Mouse (Mus musculus): ENCODE data around the gene Acads.
"Not testable (repeated sequence)": the region's sequence is repeated elsewhere in the genome, so short reads cannot be mapped to it uniquely, and the experiment has no call there.

Gene Acads

GRCm38 (mm10) chr5:115125211-115125871 lies 6.2 kb upstream of the Acads start:
- DNase-seq (ENCODE audit: low read depth, low spot score) = peak; percentile 72

- DNase-seq (ENCODE audit: low read depth, low spot score) = no peak
Observed at GRCm38 (mm10) chr5:115124690-115125089, 5.5 kb upstream of the Acads start.

- DNase-seq (ENCODE audit: low read depth, low spot score) = no peak
Observed at GRCm38 (mm10) chr5:115120978-115121377, 1.8 kb upstream of the Acads start.

- no peak for DNase-seq (ENCODE audit: low read depth, low spot score)
Observed at GRCm38 (mm10) chr5:115117467-115117866, 1.7 kb downstream of the Acads start.

GRCm38 (mm10) chr5:115116426-115116825 lies 2.7 kb downstream of the Acads start:
- DNase-seq (ENCODE audit: low read depth, low spot score) = peak; percentile 58

- DNase-seq (ENCODE audit: low read depth, low spot score) = no peak
Observed at GRCm38 (mm10) chr5:115114501-115114900, 4.6 kb downstream of the Acads start.

- no peak for DNase-seq (ENCODE audit: low read depth, low spot score)
Observed at GRCm38 (mm10) chr5:115113244-115113643, 5.9 kb downstream of the Acads start.

GRCm38 (mm10) chr5:115111156-115111555 lies 8.0 kb downstream of the Acads start:
- DNase-seq (ENCODE audit: low read depth, low spot score) = no peak

- DNase-seq (ENCODE audit: low read depth, low spot score) = not testable (repeated sequence)
Observed at GRCm38 (mm10) chr5:115103253-115103652, 15.9 kb downstream of the Acads start.

- DNase-seq (ENCODE audit: low read depth, low spot score) = no peak
Observed at GRCm38 (mm10) chr5:115102231-115102630, 16.9 kb downstream of the Acads start.

GRCm38 (mm10) chr5:115100473-115100872 lies 18.7 kb downstream of the Acads start:
- no peak for DNase-seq (ENCODE audit: low read depth, low spot score)

- DNase-seq (ENCODE audit: low read depth, low spot score) = no peak
Observed at GRCm38 (mm10) chr5:115099991-115100390, 19.2 kb downstream of the Acads start.

- no peak for DNase-seq (ENCODE audit: low read depth, low spot score)
Observed at GRCm38 (mm10) chr5:115099530-115099929, 19.6 kb downstream of the Acads start.

GRCm38 (mm10) chr5:115098195-115098594 lies 21.0 kb downstream of the Acads start, which contains the start of gene Gm10401:
Gm10401 (minus strand) TSS chr5:115098295.
- no peak for DNase-seq (ENCODE audit: low read depth, low spot score)

GRCm38 (mm10) chr5:115091776-115092175 lies 27.4 kb downstream of the Acads start:
- peak; percentile 64 for DNase-seq (ENCODE audit: low read depth, low spot score)

- peak; percentile 49 for DNase-seq (ENCODE audit: low read depth, low spot score)
Observed at GRCm38 (mm10) chr5:115091015-115091414, 28.1 kb downstream of the Acads start.

- no peak for DNase-seq (ENCODE audit: low read depth, low spot score)
Observed at GRCm38 (mm10) chr5:115089592-115090268, 29.4 kb downstream of the Acads start.

GRCm38 (mm10) chr5:115085675-115086074 lies 33.5 kb downstream of the Acads start:
- DNase-seq (ENCODE audit: low read depth, low spot score) = no peak

GRCm38 (mm10) chr5:115083492-115083891 lies 35.7 kb downstream of the Acads start:
- DNase-seq (ENCODE audit: low read depth, low spot score) = no peak

GRCm38 (mm10) chr5:115081636-115082035 lies 37.5 kb downstream of the Acads start:
- no peak for DNase-seq (ENCODE audit: low read depth, low spot score)

- peak; percentile 74 for DNase-seq (ENCODE audit: low read depth, low spot score)
Observed at GRCm38 (mm10) chr5:115076144-115076901, 42.8 kb downstream of the Acads start.

GRCm38 (mm10) chr5:115074749-115075148 lies 44.4 kb downstream of the Acads start:
- DNase-seq (ENCODE audit: low read depth, low spot score) = no peak
